Mouse (Mus musculus): Measurements from ENCODE around the gene Zfp90. TPM values are rescaled to one million over a fixed set of nuclear protein-coding genes. Genes with fewer than 3 reads are reported as not detected.

Zfp90 gene
- polyA plus RNA-seq, 1 experiment from 2014 or later: 16.2 TPM

DNA sequence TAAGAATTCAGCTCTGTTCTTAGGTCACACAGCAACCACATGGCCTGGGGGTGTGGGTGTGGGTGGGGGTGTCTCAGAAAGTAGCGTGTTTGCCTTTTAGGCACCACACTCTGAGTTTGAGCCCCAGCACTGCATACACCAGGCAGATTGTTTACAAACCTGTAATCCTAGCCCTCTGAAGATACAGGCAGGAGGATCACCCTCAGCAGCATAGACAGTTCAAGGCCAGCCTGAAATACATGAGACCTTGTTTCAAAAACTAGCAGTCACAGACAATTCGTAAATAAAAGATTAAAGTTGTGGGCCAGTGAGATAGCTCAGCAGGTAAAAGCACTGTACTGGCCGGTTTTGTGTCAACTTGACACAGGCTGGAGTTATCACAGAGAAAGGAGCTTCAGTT lies 25.0 kb downstream of the Zfp90 start:
- Histone ChIP-seq H3K4me2 (no peak overlapping the region), H3K9ac (no peak overlapping the region), H3K4me3 (replicated peaks) (no peak overlapping the region), H3K27ac (no peak overlapping the region), H3K9me3 (no peaks in the 10 kb centered on the region), H3K36me3 (no peaks in the 10 kb centered on the region), H3K4me1 (no peaks in the 10 kb centered on the region), H3K27me3 (replicated peaks) (no peaks in the 10 kb centered on the region)
- ATAC-seq (ENCODE audit: insufficient read depth, low FRiP score, low read depth): no peak
- 68% methylated on average over 3 of the region's 3 CpGs for WGBS

DNA sequence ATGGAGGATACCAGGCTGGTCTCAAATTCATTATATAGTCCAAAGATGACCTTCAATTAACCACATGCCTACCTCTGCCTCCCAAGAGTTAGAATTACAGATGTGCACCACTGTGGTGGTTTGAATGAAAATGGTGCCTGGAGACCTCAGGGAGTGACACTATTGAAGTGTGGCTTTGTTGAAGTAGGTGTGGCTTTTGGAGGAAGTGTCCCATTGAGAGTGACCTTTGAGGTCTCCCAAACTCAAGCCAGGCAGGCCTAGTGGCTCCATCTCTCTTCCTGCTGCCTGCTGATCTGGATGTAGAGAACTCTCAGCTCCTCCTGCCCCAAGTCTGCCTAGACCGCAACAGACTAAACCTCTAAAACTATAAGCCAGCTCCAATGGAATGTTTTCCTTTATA lies 27.6 kb downstream of the Zfp90 start:
- no peak overlapping the region for H3K9ac ChIP-seq
- no peak overlapping the region for H3K27ac ChIP-seq
- H3K4me3 ChIP-seq (replicated peaks): no peak overlapping the region
- H3K4me1 ChIP-seq: no peaks in the 10 kb centered on the region
- no peak overlapping the region for H3K4me2 ChIP-seq
- ATAC-seq (ENCODE audit: insufficient read depth, low FRiP score, low read depth): no peak
- no peaks in the 10 kb centered on the region for H3K9me3 ChIP-seq
- H3K27me3 ChIP-seq (replicated peaks): no peaks in the 10 kb centered on the region
- 82% methylated on average over 1 of the region's 1 CpGs for WGBS
- H3K36me3 ChIP-seq: no peaks in the 10 kb centered on the region

DNA sequence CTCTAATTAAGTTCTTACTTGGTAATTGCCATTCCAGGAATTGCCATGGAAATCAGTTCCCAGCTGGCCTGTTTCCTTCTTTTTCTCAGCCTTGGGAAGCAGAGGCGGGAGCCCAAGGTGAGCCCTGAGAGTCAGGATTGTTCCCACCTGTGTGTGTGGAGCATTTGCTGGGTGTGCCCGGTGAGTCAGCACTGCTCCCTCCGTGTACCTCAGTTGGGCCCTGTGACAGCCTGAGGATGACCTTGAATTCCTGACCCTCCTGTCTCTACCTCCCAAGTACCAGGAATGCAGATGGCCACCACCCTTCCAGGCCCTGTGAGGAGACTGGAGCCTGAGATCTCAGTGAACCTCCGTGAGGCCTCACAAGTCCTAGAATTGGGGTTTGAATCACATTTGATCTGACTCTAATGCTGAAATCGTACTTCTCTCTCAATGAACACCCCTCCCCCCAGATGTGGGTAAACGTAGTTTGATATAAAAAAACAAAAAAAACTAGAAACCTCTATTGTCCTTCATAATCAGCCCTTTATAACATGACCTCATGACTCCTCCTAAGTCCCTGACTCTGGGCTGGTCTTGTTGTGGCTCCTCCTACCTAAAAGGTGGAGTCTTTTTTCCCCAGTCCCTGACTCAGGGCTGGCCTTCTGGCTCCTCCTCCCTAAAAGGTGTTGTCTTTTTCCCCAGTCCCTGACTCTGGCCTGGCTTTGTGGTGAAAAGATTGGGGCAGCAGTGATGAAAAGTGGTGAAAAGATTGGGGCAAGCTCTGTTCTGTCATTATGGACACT lies 36.4 kb downstream of the Zfp90 start:
- Histone ChIP-seq H3K9me3 (no peaks in the 10 kb centered on the region), H3K36me3 (no peaks in the 10 kb centered on the region), H3K9ac (no peak overlapping the region), H3K27ac (no peak overlapping the region), H3K4me1 (no peaks in the 10 kb centered on the region), H3K4me2 (no peak overlapping the region), H3K4me3 (replicated peaks) (no peak overlapping the region), H3K27me3 (replicated peaks) (no peaks in the 10 kb centered on the region)
- 69% methylated on average over 6 of the region's 6 CpGs for WGBS
- ATAC-seq (ENCODE audit: insufficient read depth, low FRiP score, low read depth): peak; percentile 68; the same call in 1 of the 2 replicates

DNA sequence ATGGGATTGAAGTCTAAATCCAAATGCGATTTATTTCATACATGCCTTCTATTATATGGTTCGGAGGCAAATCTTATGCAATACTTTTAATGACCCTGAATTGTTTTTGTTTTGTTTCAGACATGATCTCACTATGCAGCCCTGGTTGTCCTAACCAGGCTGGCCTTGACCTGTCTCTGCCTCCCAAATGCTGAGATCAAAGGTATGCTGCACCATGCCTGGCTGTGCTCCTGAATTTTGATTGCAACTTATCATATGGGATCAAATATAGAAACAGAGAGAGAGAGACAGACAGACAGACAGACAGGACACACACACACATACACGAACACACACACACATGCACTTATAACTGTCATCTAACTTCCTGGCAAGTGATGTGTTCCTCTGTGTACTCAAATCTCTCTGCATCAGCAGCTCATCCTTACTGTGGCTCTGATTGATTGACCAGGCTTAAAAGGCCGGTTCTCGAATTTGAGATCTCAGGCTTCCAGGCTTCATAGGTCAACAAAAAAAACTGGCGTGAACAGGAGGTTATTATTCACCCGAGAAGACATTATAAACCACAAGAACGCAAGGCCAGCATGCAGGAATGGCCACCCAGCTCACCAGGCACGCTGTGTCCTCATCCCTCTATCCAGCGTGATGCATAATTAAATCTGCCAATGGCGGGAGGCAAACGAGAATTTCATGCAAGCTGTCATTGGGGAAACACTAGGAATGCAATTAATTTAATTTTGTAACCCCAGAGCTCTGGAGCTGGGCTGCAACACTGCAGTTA lies 37.8 kb downstream of the Zfp90 start:
- Histone ChIP-seq H3K4me3 (replicated peaks) (no peak overlapping the region), H3K9ac (no peak overlapping the region), H3K4me2 (no peak overlapping the region), H3K4me1 (no peaks in the 10 kb centered on the region), H3K9me3 (no peaks in the 10 kb centered on the region), H3K27ac (no peak overlapping the region), H3K27me3 (replicated peaks) (no peaks in the 10 kb centered on the region), H3K36me3 (no peaks in the 10 kb centered on the region)
- WGBS: 45% methylated on average over 12 of the region's 12 CpGs
- no peak for ATAC-seq (ENCODE audit: insufficient read depth, low FRiP score, low read depth)

DNA sequence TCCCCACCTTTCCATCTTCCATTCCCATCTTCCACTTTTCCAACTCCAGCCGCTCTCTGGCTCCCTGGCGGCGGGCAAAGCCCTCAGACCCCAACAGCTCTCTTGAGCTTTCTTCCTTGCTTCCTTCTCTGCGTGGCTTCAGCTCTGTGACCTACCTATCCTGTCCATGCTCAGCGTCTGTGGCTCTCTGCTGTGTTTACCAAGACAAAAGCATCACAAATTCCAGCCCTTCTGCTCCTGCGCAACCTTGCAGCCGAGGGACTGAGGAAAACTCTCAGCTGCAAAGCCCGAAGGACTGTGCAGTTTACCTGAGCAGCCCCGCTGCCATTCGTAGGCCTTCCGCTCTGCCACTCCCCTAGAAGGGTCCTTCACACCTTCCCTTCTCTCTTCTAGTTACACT lies 38.9 kb downstream of the Zfp90 start:
- no peaks in the 10 kb centered on the region for H3K27me3 ChIP-seq (replicated peaks)
- no peak overlapping the region for H3K4me3 ChIP-seq (replicated peaks)
- no peak overlapping the region for H3K9ac ChIP-seq
- H3K9me3 ChIP-seq: no peaks in the 10 kb centered on the region
- no peak overlapping the region for H3K4me2 ChIP-seq
- 65% methylated on average over 11 of the region's 11 CpGs for WGBS
- no peak for ATAC-seq (ENCODE audit: insufficient read depth, low FRiP score, low read depth)
- H3K36me3 ChIP-seq: no peaks in the 10 kb centered on the region
- H3K4me1 ChIP-seq: no peaks in the 10 kb centered on the region
- H3K27ac ChIP-seq: no peak overlapping the region

DNA sequence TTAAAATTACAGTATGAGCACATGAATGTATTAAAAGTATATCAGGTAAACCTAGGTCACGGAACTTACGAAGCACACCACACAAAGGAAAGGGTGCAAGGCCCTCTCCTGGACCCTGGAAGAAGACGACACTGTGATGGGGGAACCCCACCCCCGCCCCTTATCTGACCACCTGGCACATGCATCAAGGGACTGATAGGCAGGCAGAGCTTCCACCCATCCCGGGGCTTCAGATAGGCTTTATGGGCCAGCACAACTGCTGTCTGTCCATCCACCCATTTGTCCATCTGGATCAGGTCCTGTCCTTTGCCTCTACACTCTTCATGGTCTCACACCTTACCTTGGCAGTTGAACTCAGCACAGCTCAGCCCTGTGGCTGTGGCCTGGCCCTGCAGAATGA lies 47.0 kb downstream of the Zfp90 start:
- Histone ChIP-seq H3K9ac (no peak overlapping the region), H3K27ac (no peak overlapping the region), H3K4me1 (no peaks in the 10 kb centered on the region), H3K4me2 (no peak overlapping the region), H3K36me3 (no peaks in the 10 kb centered on the region), H3K27me3 (replicated peaks) (no peaks in the 10 kb centered on the region), H3K9me3 (no peaks in the 10 kb centered on the region), H3K4me3 (replicated peaks) (no peak overlapping the region)
- ATAC-seq (ENCODE audit: insufficient read depth, low FRiP score, low read depth): no peak
- 66% methylated on average over 5 of the region's 5 CpGs for WGBS

DNA sequence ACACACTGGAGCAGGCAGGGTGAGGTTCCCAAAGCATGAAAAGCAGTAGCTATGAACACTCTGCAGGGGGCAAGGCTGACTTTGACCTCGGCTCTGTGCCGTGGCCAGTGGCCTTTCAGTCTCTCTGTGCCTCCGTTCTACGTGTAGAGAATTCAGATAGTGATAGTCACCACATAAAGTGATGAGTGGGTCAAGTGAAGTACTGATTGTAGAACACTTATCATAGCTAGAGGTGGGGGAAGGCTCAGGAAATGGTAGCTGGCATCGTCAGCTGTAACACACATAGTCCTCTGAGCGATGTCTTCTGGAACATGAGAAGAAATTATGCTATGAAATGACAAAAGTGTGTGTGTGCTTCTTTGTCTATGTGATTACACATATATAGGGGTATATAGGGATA lies 48.7 kb downstream of the Zfp90 start:
- Histone ChIP-seq H3K4me3 (replicated peaks) (no peak overlapping the region), H3K9ac (no peak overlapping the region), H3K9me3 (no peaks in the 10 kb centered on the region), H3K27me3 (replicated peaks) (no peaks in the 10 kb centered on the region), H3K36me3 (no peaks in the 10 kb centered on the region), H3K4me1 (no peaks in the 10 kb centered on the region), H3K4me2 (no peak overlapping the region), H3K27ac (no peak overlapping the region)
- 86% methylated on average over 6 of the region's 6 CpGs for WGBS
- ATAC-seq (ENCODE audit: insufficient read depth, low FRiP score, low read depth): no peak

DNA sequence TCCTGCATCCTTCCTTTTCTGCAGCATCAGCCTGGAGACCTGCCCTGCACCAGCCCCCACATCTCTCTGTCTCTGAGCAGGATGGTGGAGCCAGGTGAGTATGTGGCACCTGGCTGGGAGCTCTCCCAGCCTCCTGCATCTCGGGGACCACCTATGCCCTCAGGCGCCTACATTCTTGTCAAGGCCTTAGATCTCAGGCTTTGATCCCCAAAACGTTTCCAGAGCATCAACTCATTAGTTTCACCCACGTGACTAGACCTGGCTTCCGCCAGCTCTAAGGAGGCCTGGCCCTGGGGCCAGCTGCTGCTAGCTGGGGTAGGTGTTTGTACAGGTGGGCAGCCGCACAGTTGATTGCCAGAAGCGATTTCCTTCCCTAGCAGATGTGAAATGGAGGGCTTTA lies 54.4 kb downstream of the Zfp90 start:
- Histone ChIP-seq H3K36me3 (no peaks in the 10 kb centered on the region), H3K4me3 (replicated peaks) (no peak overlapping the region), H3K4me2 (no peak overlapping the region), H3K4me1 (no peaks in the 10 kb centered on the region), H3K9ac (no peak overlapping the region), H3K27me3 (replicated peaks) (no peaks in the 10 kb centered on the region), H3K9me3 (no peaks in the 10 kb centered on the region), H3K27ac (no peak overlapping the region)
- WGBS: 40% methylated on average over 7 of the region's 7 CpGs
- ATAC-seq (ENCODE audit: insufficient read depth, low FRiP score, low read depth): no peak; the same call in 1 of the 2 replicates

DNA sequence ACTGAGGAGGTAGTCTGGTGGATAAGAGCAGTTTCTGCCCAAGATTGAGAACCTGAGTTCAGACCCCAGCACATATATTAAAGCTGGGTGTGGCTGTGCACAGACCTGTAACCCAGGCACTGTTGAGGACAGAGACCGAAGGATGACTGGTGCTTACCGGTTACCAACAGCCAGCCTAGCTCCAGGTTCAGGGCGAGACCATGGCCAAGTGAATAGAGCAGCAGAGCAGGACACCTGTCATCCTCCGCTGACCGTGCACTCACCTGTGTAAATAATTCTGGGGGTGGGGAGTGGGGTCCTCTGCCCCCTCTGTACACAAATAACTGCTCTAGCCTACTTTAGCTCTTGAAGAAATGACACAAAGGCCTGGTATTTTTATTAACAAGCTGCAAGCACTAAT lies 58.9 kb downstream of the Zfp90 start:
- no peak overlapping the region for H3K9ac ChIP-seq
- WGBS: 74% methylated on average over 5 of the region's 5 CpGs
- H3K36me3 ChIP-seq: no peaks in the 10 kb centered on the region
- ATAC-seq (ENCODE audit: insufficient read depth, low FRiP score, low read depth): no peak
- no peak overlapping the region for H3K4me3 ChIP-seq (replicated peaks)
- no peaks in the 10 kb centered on the region for H3K27me3 ChIP-seq (replicated peaks)
- H3K4me1 ChIP-seq: no peaks in the 10 kb centered on the region
- H3K4me2 ChIP-seq: no peak overlapping the region
- no peak overlapping the region for H3K27ac ChIP-seq
- H3K9me3 ChIP-seq: no peaks in the 10 kb centered on the region

Other genes starting within 250 kb of the Zfp90 start
- gene Slc7a6, start 246.5 kb upstream of the Zfp90 start, polyA plus RNA-seq (2015; fragmentation: Nextera tagmentation; extraction: Ambion mirVana): 39.8 and 47.3 TPM in 2 replicates
- gene Slc7a6os, start 204.4 kb upstream of the Zfp90 start, polyA plus RNA-seq (2015; fragmentation: Nextera tagmentation; extraction: Ambion mirVana): 32.0 and 35.4 TPM in 2 replicates
- gene Prmt7, start 204.4 kb upstream of the Zfp90 start, polyA plus RNA-seq (2015; fragmentation: Nextera tagmentation; extraction: Ambion mirVana): 42.2 and 46.3 TPM in 2 replicates
- gene Smpd3, start 77.3 kb upstream of the Zfp90 start, polyA plus RNA-seq (2015; fragmentation: Nextera tagmentation; extraction: Ambion mirVana): 16.4 and 17.3 TPM in 2 replicates
- gene 6030452D12Rik, start 85.2 kb downstream of the Zfp90 start, polyA plus RNA-seq (2015; fragmentation: Nextera tagmentation; extraction: Ambion mirVana): not detected in 2 replicates
- gene Cdh3, start 95.6 kb downstream of the Zfp90 start, polyA plus RNA-seq (2015; fragmentation: Nextera tagmentation; extraction: Ambion mirVana): 16.3 and 17.2 TPM in 2 replicates
- gene Gm10073, start 158.1 kb downstream of the Zfp90 start, polyA plus RNA-seq (2015; fragmentation: Nextera tagmentation; extraction: Ambion mirVana): 11.0 and 48.1 TPM in 2 replicates
- 163 and 189 TPM in 2 replicates for gene Cdh1, start 188.0 kb downstream of the Zfp90 start, polyA plus RNA-seq (2015; fragmentation: Nextera tagmentation; extraction: Ambion mirVana)

Data from stomach, embryonic 15.5 days (tissue).